Mouse (Mus musculus): ENCODE data around the gene Sp6. TPM values are rescaled to one million over a fixed set of nuclear protein-coding genes. Genes with fewer than 3 reads are reported as not detected.

The Sp6 gene
- total RNA-seq, 2 experiments from 2014 or later = 2.6 to 2.7 TPM

GRCm38 (mm10) chr11:97044902-97045301, 31.7 kb downstream of the Sp6 start:
- intact Hi-C loops (cut with DNase I) = no loop called here
- peak in 1 of 2 experiments; percentile 85 for DNase-seq (ENCODE audit: low spot score in 2 of 2)

GRCm38 (mm10) chr11:97045861-97046260, 32.7 kb downstream of the Sp6 start:
- no peak for DNase-seq (ENCODE audit: low spot score in 2 of 2)
- intact Hi-C loops (cut with DNase I) = no loop called here

GRCm38 (mm10) chr11:97048090-97048650, 35.0 kb downstream of the Sp6 start:
- intact Hi-C loops (cut with DNase I) = no loop called here
- DNase-seq (ENCODE audit: low spot score in 2 of 2) = no peak

- no peak for DNase-seq (ENCODE audit: low spot score in 2 of 2)
- intact Hi-C loops (cut with DNase I) = no loop called here
Measured at GRCm38 (mm10) chr11:97049492-97050085, 36.4 kb downstream of the Sp6 start.

GRCm38 (mm10) chr11:97050216-97050943, 37.2 kb downstream of the Sp6 start, which contains the start of gene Osbpl7:
Gene Osbpl7 (plus strand): TSS chr11:97050628.
- intact Hi-C loops (cut with DNase I) = no loop called here
- peak; percentile 64 to 78 for DNase-seq (ENCODE audit: low spot score in 2 of 2)

GRCm38 (mm10) chr11:97050944-97051586, 37.9 kb downstream of the Sp6 start:
- intact Hi-C loops (cut with DNase I) = no loop called here
- DNase-seq (ENCODE audit: low spot score in 2 of 2) = no peak

GRCm38 (mm10) chr11:97052219-97052646, 39.0 kb downstream of the Sp6 start:
- DNase-seq (ENCODE audit: low spot score in 2 of 2) = no peak
- intact Hi-C loops (cut with DNase I) = no loop called here

GRCm38 (mm10) chr11:97063274-97063920, 50.2 kb downstream of the Sp6 start:
- no peak for DNase-seq (ENCODE audit: low spot score in 2 of 2)
- intact Hi-C loops (cut with DNase I) = no loop called here

GRCm38 (mm10) chr11:97063921-97064295, 50.7 kb downstream of the Sp6 start:
- intact Hi-C loops (cut with DNase I) = no loop called here
- DNase-seq (ENCODE audit: low spot score in 2 of 2) = no peak

- intact Hi-C loops (cut with DNase I) = no loop called here
- DNase-seq (ENCODE audit: low spot score in 2 of 2) = no peak
Measured at GRCm38 (mm10) chr11:97065538-97066295, 52.5 kb downstream of the Sp6 start.

GRCm38 (mm10) chr11:97066656-97067360, 53.6 kb downstream of the Sp6 start:
- intact Hi-C loops (cut with DNase I) = no loop called here
- no peak for DNase-seq (ENCODE audit: low spot score in 2 of 2)

- DNase-seq (ENCODE audit: low spot score in 2 of 2) = no peak
Measured at GRCm38 (mm10) chr11:97069333-97069732, 56.1 kb downstream of the Sp6 start.

GRCm38 (mm10) chr11:97069770-97070169, 56.6 kb downstream of the Sp6 start:
- DNase-seq (ENCODE audit: low spot score in 2 of 2) = no peak
- intact Hi-C loops (cut with DNase I) = no loop called here

More at GRCm38 (mm10) chr11:97069333-97069732, 56.1 kb downstream of the Sp6 start:
- intact Hi-C loops (cut with DNase I) = no loop called here

- DNase-seq (ENCODE audit: low spot score in 2 of 2) = no peak
- intact Hi-C loops (cut with DNase I) = no loop called here
Measured at GRCm38 (mm10) chr11:97071129-97071528, 57.9 kb downstream of the Sp6 start.

GRCm38 (mm10) chr11:97072533-97072932, 59.3 kb downstream of the Sp6 start:
- intact Hi-C loops (cut with DNase I) = loop anchor here (2.0 kb wide), 1 partner anchor 74 kb away; no protein-coding TSS in a partner anchor
- DNase-seq (ENCODE audit: low spot score in 2 of 2) = peak; percentile 77 to 85

- no peak for DNase-seq (ENCODE audit: low spot score in 2 of 2)
- intact Hi-C loops (cut with DNase I) = no loop called here
Measured at GRCm38 (mm10) chr11:97074235-97074634, 61.0 kb downstream of the Sp6 start.

Data from left cerebral cortex, postnatal 14 days (tissue).